Mouse (Mus musculus) myocyte (in vitro differentiated cells): ENCODE results near the gene Pla2g6.

ENCODE experiments used
- MAX ChIP-seq: IDR thresholded peaks from one replicate; pipeline ENCODE4 v1.6.1; 2011; ENCODE audit warnings: low read depth, mild to moderate bottlenecking, control low read depth
- MYOD1 ChIP-seq, 3 experiments: IDR thresholded peaks; one replicate each; pipeline ENCODE4 v1.6.1; 2011; ENCODE audit warnings: control low read depth in 2 of 3, low read depth in 2 of 3, mild to moderate bottlenecking in 2 of 3, moderate library complexity in 1 of 3; ENCODE audit not compliant: insufficient read length in 2 of 3, control insufficient read depth in 1 of 3

DNA sequence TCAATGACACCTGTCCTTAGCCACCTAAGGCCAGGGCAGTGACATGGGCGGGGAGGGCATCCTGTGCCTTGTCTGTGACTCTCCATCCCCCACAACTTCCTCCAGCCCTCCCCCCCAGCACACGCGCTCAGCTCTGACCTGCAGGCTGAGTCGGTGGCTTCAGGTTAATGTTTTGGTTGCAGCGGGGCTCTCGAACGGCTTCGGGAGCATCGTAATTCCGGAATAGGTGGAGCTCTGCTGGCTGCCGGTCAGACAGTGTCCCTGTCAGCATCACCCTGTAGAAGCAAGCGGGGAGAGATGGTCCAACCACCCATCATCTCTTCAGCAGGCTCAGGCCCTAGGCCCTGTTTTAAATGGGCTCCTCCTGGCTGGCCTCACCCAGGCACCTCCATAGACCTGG, 38.7 kb downstream of the Pla2g6 start:
- no peak for TF ChIP-seq MAX
- TF ChIP-seq MYOD1 (IDR thresholded peaks at IDR 0.05; ENCODE audit: control insufficient read depth in 1 of 3, insufficient read length in 2 of 3, low read depth in 2 of 3), result no peak
